Mouse (Mus musculus) lung, postnatal 0 days (tissue): ENCODE measurements around the gene Nupr1. TPM values are rescaled to one million over a fixed set of nuclear protein-coding genes. Genes with fewer than 3 reads are reported as not detected.
A peak's percentile ranks its signal among the peaks of the same experiment; 100 is the strongest.

Experiments
- ATAC-seq: fragments of 200-750 bp; cut with Nextera tagmentation; 2 replicates; pipeline ENCODE4 v1.8.0; 2017; ENCODE audit warnings: moderate library complexity
- DNase-seq: peaks from one replicate; pipeline ENCODE4 v3.0.0-alpha.2; 2016; ENCODE audit warnings: low spot score
- H3K27ac ChIP-seq: fragments of 300-500 bp; sonication (generic); 2 replicates; pipeline ENCODE4 v1.5.1; 2014; ENCODE audit warnings: antibody characterized with exemption, mild to moderate bottlenecking, low read length, mixed read lengths
- H3K27me3 ChIP-seq: fragments of 300-500 bp; sonication (generic); replicated peaks from 2 replicates; pipeline ENCODE4 v1.6.1; 2014; ENCODE audit warnings: low read length, mixed read lengths; ENCODE audit not compliant: insufficient read depth
- H3K36me3 ChIP-seq: fragments of 300-500 bp; sonication (generic); 2 replicates; pipeline ENCODE4 v1.6.1; 2014; ENCODE audit warnings: low read length, mixed read lengths; ENCODE audit not compliant: insufficient read depth
- H3K4me1 ChIP-seq: fragments of 300-500 bp; sonication (generic); 2 replicates; pipeline ENCODE4 v1.6.1; 2014; ENCODE audit warnings: antibody characterized with exemption, low read depth, low read length, mixed read lengths; ENCODE audit not compliant: insufficient read depth
- H3K4me2 ChIP-seq: fragments of 300-500 bp; sonication (generic); replicated peaks from 2 replicates; pipeline ENCODE4 v1.6.1; 2014; ENCODE audit warnings: low read depth, mild to moderate bottlenecking, low read length, moderate library complexity, mixed read lengths
- H3K4me3 ChIP-seq: fragments of 300-500 bp; sonication (generic); 2 replicates; pipeline ENCODE4 v1.5.1; 2014; ENCODE audit warnings: low read depth, low read length
- H3K9ac ChIP-seq: fragments of 300-500 bp; sonication (generic); replicated peaks from 2 replicates; pipeline ENCODE4 v1.6.1; 2014; ENCODE audit warnings: low read depth, mild to moderate bottlenecking
- H3K9me3 ChIP-seq: fragments of 300-500 bp; sonication (generic); 2 replicates; pipeline ENCODE4 v1.6.1; 2016; ENCODE audit warnings: low read length, mixed read lengths
- CTCF ChIP-seq: IDR thresholded peaks from 2 replicates; pipeline ENCODE4 v1.5.1; 2016; ENCODE audit warnings: antibody characterized with exemption, mild to moderate bottlenecking
- EP300 ChIP-seq: IDR thresholded peaks from 2 replicates; pipeline ENCODE4 v1.6.1; 2016; ENCODE audit warnings: antibody characterized with exemption, mild to moderate bottlenecking, control low read depth
- WGBS: fragments of 180-500 bp; shearing (Covaris S2); extraction: QIAGEN DNeasy Blood & Tissue Kit; methylation state at CpG from one replicate; pipeline ENCODE4 v1.1.7; 2014; 5-methylcytosine and 5-hydroxymethylcytosine counted together
- polyA plus RNA-seq: library from polyadenylated mRNA; unstranded; fragments of >200 nt; fragmentation: Nextera tagmentation; extraction: Ambion mirVana; gene quantifications from 2 replicates; pipeline ENCODE4 v1.2.1, GENCODE M21; 2015

Gene Nupr1
- polyA plus RNA-seq, 1 experiment from 2014 or later = 308 TPM

DNA sequence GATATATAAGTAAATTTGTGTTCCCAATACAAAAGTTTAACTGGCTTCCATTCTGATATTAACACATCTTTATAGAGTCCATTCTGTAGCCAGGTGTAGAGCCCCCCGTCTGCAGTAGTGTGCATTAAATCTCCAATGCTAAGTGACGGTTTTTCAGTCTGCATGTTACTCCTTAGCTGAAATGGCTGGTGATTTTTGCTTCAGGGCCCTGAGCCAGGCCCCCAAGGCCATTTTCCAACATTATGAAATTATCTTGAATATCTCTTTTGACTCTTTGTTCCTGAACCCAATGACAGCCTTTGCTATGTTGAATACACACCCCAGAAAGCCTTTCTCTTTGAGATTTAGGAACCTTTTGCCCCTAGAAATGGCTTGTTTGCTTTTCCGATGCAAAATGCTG is 29.1 kb upstream of the Nupr1 start:
- 92% methylated on average over 3 of the region's 3 CpGs for WGBS

GRCm38 (mm10) chr7:126657522-126657921 is 26.9 kb upstream of the Nupr1 start:
- Histone ChIP-seq H3K27ac (no peak overlapping the region), H3K36me3 (no peaks in the 10 kb centered on the region), H3K27me3 (no peaks in the 10 kb centered on the region), H3K9me3 (no peaks in the 10 kb centered on the region), H3K9ac (no peak overlapping the region), H3K4me3 (no peak overlapping the region), H3K4me1 (no peaks in the 10 kb centered on the region), H3K4me2 (no peak overlapping the region)
- TF ChIP-seq CTCF = no peak
- TF ChIP-seq EP300 = no peak
- ATAC-seq = no peak
- no peak for DNase-seq
- WGBS = 91% methylated on average over 1 of the region's 1 CpGs

More for the DNA sequence above, 29.1 kb upstream of the Nupr1 start:
- no peak overlapping the region for H3K9ac ChIP-seq
- no peak overlapping the region for H3K4me2 ChIP-seq
- no peak overlapping the region for H3K4me3 ChIP-seq
- peaks cover 5% of the 10 kb centered on the region; the same call in 1 of the 2 replicates for H3K4me1 ChIP-seq
- H3K9me3 ChIP-seq = no peaks in the 10 kb centered on the region
- no peaks in the 10 kb centered on the region for H3K36me3 ChIP-seq
- DNase-seq (no peak), ATAC-seq (no peak)
- TF ChIP-seq EP300 (no peak), CTCF (no peak)
- no peaks in the 10 kb centered on the region for H3K27me3 ChIP-seq
- H3K27ac ChIP-seq = no peak overlapping the region

GRCm38 (mm10) chr7:126655695-126656094 is 25.0 kb upstream of the Nupr1 start:
- Histone ChIP-seq H3K4me2 (no peak overlapping the region), H3K4me1 (no peaks in the 10 kb centered on the region), H3K36me3 (no peaks in the 10 kb centered on the region), H3K27me3 (no peaks in the 10 kb centered on the region), H3K27ac (no peak overlapping the region), H3K9me3 (no peaks in the 10 kb centered on the region), H3K4me3 (no peak overlapping the region), H3K9ac (no peak overlapping the region)
- 79% methylated on average over 3 of the region's 3 CpGs for WGBS
- DNase-seq (peak; percentile 28), ATAC-seq (peak; percentile 40; the same call in 1 of the 2 replicates)
- TF ChIP-seq CTCF (no peak), EP300 (no peak)

- 59% methylated on average over 2 of the region's 2 CpGs for WGBS
- DNase-seq (no peak), ATAC-seq (no peak)
- Histone ChIP-seq H3K9me3 (no peaks in the 10 kb centered on the region), H3K4me3 (no peak overlapping the region), H3K27me3 (no peaks in the 10 kb centered on the region), H3K4me2 (no peak overlapping the region), H3K27ac (no peak overlapping the region), H3K9ac (no peak overlapping the region), H3K36me3 (no peaks in the 10 kb centered on the region), H3K4me1 (0 out of 2 replicates have a peak, but pooled peaks cover 3% of the 10 kb centered on the region)
- TF ChIP-seq EP300 (no peak), CTCF (no peak)
Observed at GRCm38 (mm10) chr7:126653991-126654390, 23.3 kb upstream of the Nupr1 start.

- Histone ChIP-seq H3K36me3 (no peaks in the 10 kb centered on the region), H3K9me3 (no peaks in the 10 kb centered on the region), H3K27ac (no peak overlapping the region), H3K4me2 (no peak overlapping the region), H3K9ac (no peak overlapping the region), H3K4me3 (no peak overlapping the region), H3K27me3 (no peaks in the 10 kb centered on the region), H3K4me1 (0 out of 2 replicates have a peak, but pooled peaks cover 3% of the 10 kb centered on the region)
- TF ChIP-seq CTCF = no peak
- TF ChIP-seq EP300 = peak; percentile 78
- WGBS = 37% methylated on average over 2 of the region's 2 CpGs
- no peak for ATAC-seq
- DNase-seq = no peak
Observed at GRCm38 (mm10) chr7:126650852-126651251, 20.2 kb upstream of the Nupr1 start.

DNA sequence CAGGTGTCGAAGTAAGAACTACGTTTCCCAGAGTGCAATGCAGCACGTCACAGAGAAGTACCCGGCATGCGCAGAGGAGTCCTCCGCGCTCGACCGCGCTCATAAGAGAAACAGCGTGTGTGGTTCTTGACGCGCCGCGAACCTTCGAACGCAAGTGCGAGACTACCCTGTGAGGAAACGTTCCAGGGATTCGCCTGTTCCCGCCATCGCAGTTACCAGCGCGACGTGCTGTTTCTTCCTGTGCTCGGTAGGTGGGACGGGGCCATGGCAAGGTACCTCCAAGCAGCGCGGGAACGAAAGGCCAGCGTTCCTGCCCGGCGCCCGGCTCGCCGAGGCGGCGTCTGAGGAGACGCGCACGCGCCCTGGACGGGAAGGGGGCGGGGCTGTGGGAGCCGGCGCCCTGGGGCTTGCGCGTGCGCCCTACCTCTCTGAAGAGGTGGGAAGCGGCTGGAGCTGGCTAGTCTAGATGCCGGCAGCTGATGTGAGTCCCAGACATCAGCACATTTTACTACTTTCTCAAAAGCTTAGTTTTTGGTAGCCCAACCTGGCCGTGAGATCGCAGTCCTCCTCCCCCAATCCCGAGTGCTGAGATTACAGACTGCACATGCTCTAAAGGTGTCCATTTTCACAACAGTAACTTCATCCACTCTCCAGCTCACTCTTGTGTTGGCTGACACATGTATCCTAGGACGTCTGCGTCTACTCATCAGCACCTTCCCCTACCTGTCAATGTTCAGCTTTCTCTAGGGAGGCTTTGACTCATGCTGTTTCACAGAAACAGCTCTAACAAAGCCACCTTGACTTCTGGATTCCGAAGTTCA is 18.8 kb upstream of the Nupr1 start, which contains the start of gene Sgf29:
TSS of gene Sgf29 (plus strand) at position 79 of the 821 bp plus-strand sequence.
- Histone ChIP-seq H3K27ac (peak within 1 kb of the TSS; percentile 93), H3K4me1 (0 out of 2 replicates have a peak, but pooled peaks cover 3% of the 10 kb centered on the region), H3K4me2 (peak within 1 kb of the TSS; percentile 70), H3K36me3 (no peaks in the 10 kb centered on the region), H3K27me3 (no peaks in the 10 kb centered on the region), H3K4me3 (peak within 1 kb of the TSS; percentile 51), H3K9ac (peak within 1 kb of the TSS; percentile 35), H3K9me3 (no peaks in the 10 kb centered on the region)
- no peak for TF ChIP-seq EP300
- TF ChIP-seq CTCF = peak; percentile 26
- ATAC-seq (peak; percentile 99), DNase-seq (peak; percentile 97)
- under 1% methylated on average over 57 of the region's 57 CpGs for WGBS
